Mouse (Mus musculus): ENCODE data around the gene Vax1.

Vax1 gene

GRCm38 (mm10) chr19:59169936-59170765, at the start of gene Vax1:
Gene Vax1, minus strand, starts transcription at chr19:59170056.
- no peak for DNase-seq (ENCODE audit: low spot score in 2 of 2)

GRCm38 (mm10) chr19:59218991-59219390, 49.1 kb upstream of the Vax1 start, which contains the start of gene Kcnk18:
Gene Kcnk18, plus strand, starts transcription at chr19:59219214.
- DNase-seq (ENCODE audit: low spot score in 2 of 2): peak in 1 of 2 experiments; percentile 11

- peak in 1 of 2 experiments; percentile 9 for DNase-seq (ENCODE audit: low spot score in 2 of 2)
Observed at GRCm38 (mm10) chr19:59216891-59217290, 47.0 kb upstream of the Vax1 start.

- DNase-seq (ENCODE audit: low spot score in 2 of 2): no peak
Observed at GRCm38 (mm10) chr19:59208986-59209385, 39.1 kb upstream of the Vax1 start.

GRCm38 (mm10) chr19:59208475-59208874, 38.6 kb upstream of the Vax1 start:
- peak; percentile 75 to 89 for DNase-seq (ENCODE audit: low spot score in 2 of 2)

- peak in 1 of 2 experiments; percentile 41 for DNase-seq (ENCODE audit: low spot score in 2 of 2)
Observed at GRCm38 (mm10) chr19:59198161-59198560, 28.3 kb upstream of the Vax1 start.

- peak; percentile 53 to 71 for DNase-seq (ENCODE audit: low spot score in 2 of 2)
Observed at GRCm38 (mm10) chr19:59196111-59196666, 26.3 kb upstream of the Vax1 start.

GRCm38 (mm10) chr19:59195181-59195770, 25.4 kb upstream of the Vax1 start:
- DNase-seq (ENCODE audit: low spot score in 2 of 2): no peak

- no peak for DNase-seq (ENCODE audit: low spot score in 2 of 2)
Observed at GRCm38 (mm10) chr19:59193986-59194820, 24.3 kb upstream of the Vax1 start.

GRCm38 (mm10) chr19:59193456-59193855, 23.6 kb upstream of the Vax1 start:
- DNase-seq (ENCODE audit: low spot score in 2 of 2): no peak

- DNase-seq (ENCODE audit: low spot score in 2 of 2): no peak
Observed at GRCm38 (mm10) chr19:59192491-59192890, 22.6 kb upstream of the Vax1 start.

- DNase-seq (ENCODE audit: low spot score in 2 of 2): no peak
Observed at GRCm38 (mm10) chr19:59191123-59191505, 21.3 kb upstream of the Vax1 start.

- DNase-seq (ENCODE audit: low spot score in 2 of 2): no peak
Observed at GRCm38 (mm10) chr19:59190431-59191122, 20.7 kb upstream of the Vax1 start.

- DNase-seq (ENCODE audit: low spot score in 2 of 2): no peak
Observed at GRCm38 (mm10) chr19:59188981-59189380, 19.1 kb upstream of the Vax1 start.

GRCm38 (mm10) chr19:59184000-59184399, 14.1 kb upstream of the Vax1 start:
- no peak for DNase-seq (ENCODE audit: low spot score in 2 of 2)

- DNase-seq (ENCODE audit: low spot score in 2 of 2): no peak
Observed at GRCm38 (mm10) chr19:59173341-59174015, 3.6 kb upstream of the Vax1 start.

- DNase-seq (ENCODE audit: low spot score in 2 of 2): no peak
Observed at GRCm38 (mm10) chr19:59172781-59173180, 2.9 kb upstream of the Vax1 start.

- no peak for DNase-seq (ENCODE audit: low spot score in 2 of 2)
Observed at GRCm38 (mm10) chr19:59171871-59172245, 2.0 kb upstream of the Vax1 start.

- DNase-seq (ENCODE audit: low spot score in 2 of 2): no peak
Observed at GRCm38 (mm10) chr19:59171151-59171870, 1.5 kb upstream of the Vax1 start.

- no peak for DNase-seq (ENCODE audit: low spot score in 2 of 2)
Observed at GRCm38 (mm10) chr19:59170766-59171095, 875 bp upstream of the Vax1 start.

Data from right cerebral cortex, postnatal 10 days (tissue).